12 mouse cellular contexts compared by ENCODE assay signal in the genomic region with DNA sequence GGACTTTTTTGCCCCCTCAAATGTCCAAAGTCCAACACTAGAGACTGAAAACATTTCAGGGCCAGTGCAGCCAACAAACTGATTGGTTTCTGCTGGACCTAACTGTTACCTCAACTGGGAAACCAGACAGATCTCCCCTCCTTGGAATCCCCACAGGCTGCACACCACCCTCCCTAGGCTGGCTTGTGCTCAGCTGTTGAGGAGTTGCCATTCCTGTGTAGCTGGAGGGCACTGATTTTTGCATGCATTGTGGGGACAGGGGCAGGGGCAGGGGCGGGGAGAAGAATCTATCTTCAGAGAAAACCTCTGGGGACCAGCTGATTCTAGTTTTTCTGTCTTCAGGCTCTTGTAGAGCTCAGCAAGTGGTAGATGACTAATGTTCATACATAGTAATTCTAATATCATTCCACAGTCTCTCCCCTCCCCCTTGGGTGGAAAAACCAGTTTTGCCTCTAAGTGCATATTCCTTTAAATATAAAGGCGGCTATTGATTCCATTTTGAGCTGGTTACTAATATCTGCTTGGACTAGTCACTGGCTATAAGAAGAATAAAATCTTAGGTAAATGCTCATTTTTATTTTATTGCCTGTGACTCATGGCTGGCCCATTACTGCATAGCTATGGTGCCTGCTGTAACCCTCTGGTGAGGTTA. TPM values are rescaled to one million over a fixed set of nuclear protein-coding genes. Genes with fewer than 3 reads are reported as not detected.
A peak's percentile ranks its signal among the peaks of the same experiment; 100 is the strongest.
DNase-seq lines count a peak whose midpoint lies in the region; ATAC-seq and TF ChIP-seq lines count a peak whose summit lies in the region.
"Had no signal": no experiment of that assay in that cellular context is flagged by ENCODE, and none has a peak within 500 bp of the region (broad histone marks: within the 10 kb centered on the region; RNA-seq: fewer than 3 reads in every experiment).

No protein-coding gene starts in this region.

- no peak overlapping the region for H3K9ac ChIP-seq in heart, embryonic 16.5 days (ENCODE audit: low read length)
- no peak overlapping the region for H3K9ac ChIP-seq in heart, adult 2 months (ENCODE audit: low read depth, low read length)
- H3K9ac ChIP-seq in stomach, embryonic 16.5 days (ENCODE audit: low read length) = peak overlapping the region; percentile 16; the same call in 1 of the 2 replicates
- H3K9ac ChIP-seq: forebrain, postnatal 0 days had no signal

- H3K9me3 ChIP-seq in heart, embryonic 16.5 days (replicated peaks; ENCODE audit: control insufficient read depth, low read length) = no peaks in the 10 kb centered on the region
- H3K9me3 ChIP-seq in stomach, embryonic 16.5 days (replicated peaks; ENCODE audit: control insufficient read depth, low read length) = no peaks in the 10 kb centered on the region

- H3K4me1 ChIP-seq in heart, embryonic 16.5 days (ENCODE audit: control insufficient read depth, insufficient read depth, low read length) = peaks cover 79% of the 10 kb centered on the region
- H3K4me1 ChIP-seq in heart, adult 2 months (ENCODE audit: control insufficient read depth, insufficient read depth, low read length) = peaks cover 33% of the 10 kb centered on the region
- H3K4me1 ChIP-seq in stomach, embryonic 16.5 days (ENCODE audit: control insufficient read depth, insufficient read depth, low read length) = peaks cover 80% of the 10 kb centered on the region

- no peak for ATAC-seq in heart, embryonic 16.5 days (replicated peaks; ENCODE audit: extremely low read depth, insufficient read depth, low FRiP score)
- no peak for ATAC-seq in stomach, embryonic 16.5 days (ENCODE audit: insufficient read depth, low FRiP score)
- ATAC-seq: forebrain, postnatal 0 days; hindbrain, embryonic 16.5 days had no signal

- no peak overlapping the region for H3K4me3 ChIP-seq in heart, embryonic 16.5 days (ENCODE audit: low read length)
- no peak overlapping the region for H3K4me3 ChIP-seq in heart, adult 2 months
- H3K4me3 ChIP-seq in stomach, embryonic 16.5 days (replicated peaks; ENCODE audit: low read length) = no peak overlapping the region

- WGBS in heart, embryonic 16.5 days = 80% methylated on average over 2 of the region's 2 CpGs
- WGBS in heart, adult 2 months = 84% methylated on average over 2 of the region's 2 CpGs
- WGBS in stomach, embryonic 16.5 days = 60% methylated on average over 2 of the region's 2 CpGs

- DNase-seq in heart, adult 2 months = no peak
- peak; percentile 20 to 53 for DNase-seq in urinary bladder, adult 18-20 months (ENCODE audit: low spot score in 2 of 2)
- DNase-seq in urinary bladder, postnatal 36 days (ENCODE audit: low spot score in 2 of 2) = no peak
- DNase-seq in kidney, postnatal 14 days = peak; percentile 41
- no peak for DNase-seq in ovary, postnatal 10 days (ENCODE audit: low spot score)
- no peak for DNase-seq in spleen, postnatal 10 days (ENCODE audit: low spot score in 2 of 2)
- DNase-seq: cerebellum, adult 18-20 months; forebrain, postnatal 0 days; midbrain, embryonic 14.5 days had no signal

- TF ChIP-seq POLR2A in heart, adult 2 months (IDR thresholded peaks at IDR 0.05; ENCODE audit: insufficient read depth, low read depth, low read length) = no peak

- no peak overlapping the region for H3K4me2 ChIP-seq in heart, embryonic 16.5 days (ENCODE audit: low read depth, low read length)
- H3K4me2 ChIP-seq in stomach, embryonic 16.5 days (ENCODE audit: low read depth, low read length) = peak overlapping the region; percentile 33

- intact Hi-C loops in heart, adult 2 months (cut with DNase I) = no loop called here

- H3K79me2 ChIP-seq in heart, adult 2 months (replicated peaks; ENCODE audit: control insufficient read depth, insufficient read depth, low read length) = peaks cover 1% of the 10 kb centered on the region; the same call in 1 of the 2 replicates

- peaks cover 9% of the 10 kb centered on the region; the same call in 1 of the 2 replicates for H3K36me3 ChIP-seq in heart, embryonic 16.5 days (ENCODE audit: control insufficient read depth, insufficient read depth)
- H3K36me3 ChIP-seq in heart, adult 2 months (ENCODE audit: control insufficient read depth, insufficient read depth, low read length) = peaks cover 17% of the 10 kb centered on the region
- H3K36me3 ChIP-seq in stomach, embryonic 16.5 days (ENCODE audit: control insufficient read depth, insufficient read depth, low read length) = no peaks in the 10 kb centered on the region

- H3K27ac ChIP-seq in heart, embryonic 16.5 days (ENCODE audit: low read length) = 0 out of 2 replicates have a peak overlapping the region, but pooled peaks have one; percentile 44
- no peak overlapping the region; the same call in 1 of the 2 replicates for H3K27ac ChIP-seq in heart, adult 2 months
- peak overlapping the region; percentile 84 for H3K27ac ChIP-seq in stomach, embryonic 16.5 days (ENCODE audit: low read length)

- H3K27me3 ChIP-seq in heart, embryonic 16.5 days (ENCODE audit: control insufficient read depth, insufficient read depth, low read length) = no peaks in the 10 kb centered on the region
- H3K27me3 ChIP-seq in heart, adult 2 months (ENCODE audit: control insufficient read depth, insufficient read depth, low read length) = no peaks in the 10 kb centered on the region
- H3K27me3 ChIP-seq in stomach, embryonic 16.5 days (ENCODE audit: control insufficient read depth, insufficient read depth, low read length) = no peaks in the 10 kb centered on the region

- TF ChIP-seq CTCF in heart, adult 2 months (IDR thresholded peaks at IDR 0.05) = no peak

- no peak for TF ChIP-seq EP300 in heart, adult 2 months (IDR thresholded peaks at IDR 0.05; ENCODE audit: insufficient read depth, low read depth, low read length)

RNA-seq across cellular contexts. Expression of a gene that starts 5.9 kb away (rescaled TPM):
- 340 and 364 TPM in 2 replicates for polyA plus RNA-seq in heart, embryonic 16.5 days (2015; fragmentation: Nextera tagmentation; extraction: Ambion mirVana)
- 100 to 1,000 TPM; 205 to 213 TPM for total RNA-seq in heart, adult 2 months (2021)
- polyA plus RNA-seq in heart, adult 2 months (2012; rRNA removed) = 136 and 193 TPM in 2 replicates
- polyA plus RNA-seq in stomach, embryonic 16.5 days (2015; fragmentation: Nextera tagmentation; extraction: Ambion mirVana) = 364 and 365 TPM in 2 replicates

RNA-seq across cellular contexts. Expression of a gene that starts 50.6 kb away (rescaled TPM):
- polyA plus RNA-seq in heart, embryonic 16.5 days (2015; fragmentation: Nextera tagmentation; extraction: Ambion mirVana) = 22.6 and 25.1 TPM in 2 replicates
- total RNA-seq in heart, adult 2 months (2021) = 1 to 10 TPM; 6.5 to 9.7 TPM
- polyA plus RNA-seq in heart, adult 2 months (2012; rRNA removed) = 9.2 and 24.8 TPM in 2 replicates
- polyA plus RNA-seq in stomach, embryonic 16.5 days (2015; fragmentation: Nextera tagmentation; extraction: Ambion mirVana) = 3.5 and 3.7 TPM in 2 replicates

Comparison
In these comparisons a context has a peak if more than half of its experiments do, and no peak if none do; other contexts are left out.
1. DNase-seq: peak in urinary bladder, adult 18-20 months (2 of 2) and kidney, postnatal 14 days (single experiment); none in heart, adult 2 months (0 of 2), urinary bladder, postnatal 36 days (0 of 2), ovary, postnatal 10 days (single experiment) and spleen, postnatal 10 days (0 of 2).